Mouse (Mus musculus) Muller cell, postnatal 12 days (primary cell): ENCODE measurements at regions not wholly inside any gene's neighbourhood (a gene's known extent, or its start where the extent isn't known, plus 50 kb on each side); places are given as distances from the start of the nearest gene placed in this dataset.

Source experiments
- DNase-seq: peaks from one replicate; pipeline ENCODE4 v3.0.0-alpha.2; 2015; ENCODE audit errors: inconsistent ontology term

GRCm38 (mm10) chrX:9738904-9739303 is 76.1 kb upstream of the Dynlt3 start:
- DNase-seq: no peak

GRCm38 (mm10) chrX:9742518-9742917 is 79.7 kb upstream of the Dynlt3 start:
- no peak for DNase-seq

- peak; percentile 68 for DNase-seq
Observed at GRCm38 (mm10) chrX:9747305-9747938, 84.6 kb upstream of the Dynlt3 start.

- no peak for DNase-seq
Observed at GRCm38 (mm10) chrX:9752954-9753572, 90.3 kb upstream of the Dynlt3 start.

- DNase-seq: peak; percentile 77
Observed at GRCm38 (mm10) chrX:9769540-9769939, 77.2 kb upstream of the Hypm start.

GRCm38 (mm10) chrX:9777498-9777897 is 69.2 kb upstream of the Hypm start:
- DNase-seq: no peak

- no peak for DNase-seq
Observed at GRCm38 (mm10) chrX:9789542-9789941, 57.2 kb upstream of the Hypm start.
